Mouse (Mus musculus) common myeloid progenitor, adult 5-6 weeks (primary cell): Measurements from ENCODE around the gene Gm29554. TPM values are rescaled to one million over a fixed set of nuclear protein-coding genes. Genes with fewer than 3 reads are reported as not detected.
"Not testable (repeated sequence)": the region's sequence is repeated elsewhere in the genome, so short reads cannot be mapped to it uniquely, and the experiment has no call there.

Experiments used
- ATAC-seq: replicated peaks from 2 replicates; pipeline ENCODE4 v1.8.0; 2016; ENCODE audit warnings: low read depth, mild to moderate bottlenecking, moderate TSS enrichment, inconsistent platforms; ENCODE audit not compliant: poor library complexity, severe bottlenecking
- total RNA-seq: library from RNA; stranded (forward); fragments of 200-1000, 187-1606 nt; gene quantifications from 2 replicates; pipeline ENCODE4 v1.2.3, GENCODE M21; 2017

Gene Gm29554
- not detected in 2 replicates for total RNA-seq

DNA sequence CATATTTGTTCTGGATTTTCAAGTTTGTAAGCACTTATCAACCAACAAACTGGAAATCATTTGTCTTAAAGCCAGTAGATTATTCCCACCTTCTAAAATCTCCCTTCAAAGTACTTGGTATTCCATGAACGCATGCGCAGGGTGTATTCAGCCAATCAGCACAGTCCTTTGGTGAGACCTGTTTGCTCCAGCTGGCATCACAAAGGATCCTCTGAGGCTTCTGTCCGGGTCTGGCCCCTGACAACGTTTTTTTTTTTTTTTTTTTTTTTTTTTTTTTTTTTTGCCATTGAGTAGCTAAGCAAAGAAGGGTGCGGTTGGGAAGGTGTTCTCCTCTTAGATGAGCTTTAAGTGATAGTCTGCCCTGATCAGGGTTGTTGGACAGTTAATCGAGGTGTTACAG is at the start of gene Gm29554:
Gene Gm29554, plus strand, starts transcription at position 301 of the 400 bp plus-strand sequence.
- ATAC-seq, result not testable (repeated sequence)

Other genes with a start within 250 kb of the Gm29554 start
- not detected in 2 replicates for gene Gm20812, start 108.0 kb downstream of the Gm29554 start, total RNA-seq